Mouse (Mus musculus) lung, adult 2 months (tissue): ENCODE data around the gene Rnf20. TPM values are rescaled to one million over a fixed set of nuclear protein-coding genes. Genes with fewer than 3 reads are reported as not detected.

Source experiments
- DNase-seq: peaks from one replicate; pipeline ENCODE4 v3.0.0; 2022
- H3K4me1 ChIP-seq: fragments of 200-500 bp; 2 replicates; pipeline ENCODE4 v1.6.1; 2011; ENCODE audit warnings: low read length; ENCODE audit not compliant: control insufficient read depth, insufficient read depth
- H3K4me3 ChIP-seq: fragments of 200-500 bp; replicated peaks from 2 replicates; pipeline ENCODE3; 2011; ENCODE audit warnings: low read depth, mild to moderate bottlenecking, control low read depth, low read length; ENCODE audit errors: extremely low read depth
- CTCF ChIP-seq: fragments of 200-500 bp; IDR thresholded peaks from 2 replicates; pipeline ENCODE4 v1.5.1; 2011; ENCODE audit warnings: mild to moderate bottlenecking, low read length, control low read depth; ENCODE audit not compliant: insufficient read depth
- POLR2A ChIP-seq: fragments of 200-500 bp; IDR thresholded peaks from 2 replicates; pipeline ENCODE4 v1.6.1; 2011; ENCODE audit warnings: low read depth, mild to moderate bottlenecking, control low read depth, low read length, borderline replicate concordance; ENCODE audit errors: extremely low read depth
- WGBS: fragments of 180-500 bp; shearing (Covaris S2); methylation state at CpG from one replicate; pipeline ENCODE4 v1.1.7; 2018; 5-methylcytosine and 5-hydroxymethylcytosine counted together
- polyA plus RNA-seq: library from polyadenylated mRNA; depleted of rRNA; stranded (reverse); fragments of >200 nt; gene quantifications from 2 replicates; pipeline ENCODE4 v1.2.3, GENCODE M21; 2012

Gene Rnf20
- polyA plus RNA-seq, 1 experiment = 25.5 TPM

DNA sequence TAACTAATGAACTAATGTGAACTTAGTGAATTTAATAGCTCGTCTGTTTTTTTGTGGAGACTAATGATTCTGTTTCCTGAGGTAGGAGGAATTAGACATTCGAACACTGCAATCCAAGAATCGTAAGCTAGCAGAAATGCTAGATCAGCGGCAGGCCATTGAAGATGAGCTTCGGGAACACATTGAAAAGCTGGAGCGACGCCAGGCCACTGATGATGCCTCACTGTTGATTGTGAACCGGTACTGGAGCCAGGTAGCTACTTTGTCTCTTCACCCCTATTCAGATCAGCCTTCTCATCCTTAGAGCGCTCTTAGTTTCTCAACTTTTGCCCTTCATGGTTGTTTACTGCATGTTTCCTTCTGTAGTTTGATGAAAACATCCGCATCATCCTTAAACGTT lies 6.0 kb downstream of the Rnf20 start:
- DNase-seq = no peak
- Histone ChIP-seq H3K4me3 (no peak overlapping the region), H3K4me1 (no peaks in the 10 kb centered on the region)
- WGBS = 88% methylated on average over 11 of the region's 11 CpGs
- no peak for TF ChIP-seq CTCF
- no peak for TF ChIP-seq POLR2A

DNA sequence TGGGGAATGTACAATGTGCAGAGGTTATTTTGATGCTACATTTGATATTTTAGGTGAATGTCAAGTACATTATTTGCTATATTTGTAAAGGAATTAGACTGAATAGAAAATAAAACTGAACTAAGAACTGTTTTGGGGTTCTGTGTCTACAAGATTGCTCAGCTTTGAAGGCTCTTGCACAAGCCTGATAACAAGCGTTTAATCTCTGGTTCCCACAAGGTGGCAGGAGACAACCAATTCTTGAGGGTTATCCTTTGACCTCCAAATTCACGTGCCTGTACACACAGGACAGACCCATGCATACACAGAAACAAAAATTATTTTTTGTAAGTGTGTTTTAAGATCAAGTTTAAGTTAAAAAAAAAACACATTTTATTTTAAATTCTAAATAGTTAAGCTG lies 8.1 kb downstream of the Rnf20 start:
- TF ChIP-seq CTCF = no peak
- TF ChIP-seq POLR2A = no peak
- H3K4me3 ChIP-seq = no peak overlapping the region

DNA sequence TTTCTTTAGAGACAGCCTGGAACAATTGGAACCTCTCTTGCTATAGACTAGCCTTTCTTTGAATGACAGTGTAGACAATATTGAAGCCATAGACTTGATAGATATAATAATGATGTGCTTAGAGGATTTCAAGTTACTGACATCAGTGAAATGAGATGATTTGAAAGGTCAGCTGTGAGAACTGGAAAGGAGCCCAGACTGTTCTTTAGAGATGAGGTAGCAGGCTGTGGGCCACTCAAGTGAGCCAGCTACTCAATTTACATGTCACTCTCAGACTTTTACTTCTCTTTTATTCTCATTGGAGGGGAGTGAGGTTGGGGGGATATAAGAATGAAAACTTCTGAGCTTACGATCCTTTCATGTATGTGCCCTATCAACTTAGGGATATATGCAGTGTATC lies 27.6 kb downstream of the Rnf20 start:
- 84% methylated on average over 1 of the region's 1 CpGs for WGBS
- TF ChIP-seq CTCF (no peak), POLR2A (no peak)
- no peak overlapping the region for H3K4me3 ChIP-seq
- DNase-seq = no peak
- peaks cover 6% of the 10 kb centered on the region; the same call in 1 of the 2 replicates for H3K4me1 ChIP-seq

More for the DNA sequence above, 8.1 kb downstream of the Rnf20 start:
- DNase-seq = no peak
- 46% methylated on average over 2 of the region's 2 CpGs for WGBS
- H3K4me1 ChIP-seq = no peaks in the 10 kb centered on the region

DNA sequence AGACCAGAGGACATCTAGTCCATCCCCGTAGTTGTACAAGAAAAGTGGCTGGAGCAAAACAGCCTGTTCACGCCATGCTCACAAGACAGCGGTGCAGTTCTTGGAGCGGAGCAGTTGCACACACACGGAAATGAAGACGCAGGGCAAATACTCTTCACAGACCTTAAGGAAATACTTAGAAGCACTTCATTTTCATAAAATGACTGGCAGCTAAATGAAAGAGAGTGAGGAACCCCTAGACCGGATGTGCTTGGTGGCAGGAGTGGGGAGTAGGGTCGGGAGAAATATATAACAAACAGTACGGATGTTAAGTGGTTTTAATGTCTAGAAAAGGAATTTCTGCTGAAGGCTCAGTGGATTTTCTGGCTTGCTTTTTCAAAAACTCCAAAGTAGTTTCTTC lies 29.9 kb downstream of the Rnf20 start:
- Histone ChIP-seq H3K4me3 (no peak overlapping the region), H3K4me1 (peaks cover 6% of the 10 kb centered on the region; the same call in 1 of the 2 replicates)
- WGBS = 69% methylated on average over 9 of the region's 9 CpGs
- no peak for TF ChIP-seq POLR2A
- TF ChIP-seq CTCF = no peak
- no peak for DNase-seq

DNA sequence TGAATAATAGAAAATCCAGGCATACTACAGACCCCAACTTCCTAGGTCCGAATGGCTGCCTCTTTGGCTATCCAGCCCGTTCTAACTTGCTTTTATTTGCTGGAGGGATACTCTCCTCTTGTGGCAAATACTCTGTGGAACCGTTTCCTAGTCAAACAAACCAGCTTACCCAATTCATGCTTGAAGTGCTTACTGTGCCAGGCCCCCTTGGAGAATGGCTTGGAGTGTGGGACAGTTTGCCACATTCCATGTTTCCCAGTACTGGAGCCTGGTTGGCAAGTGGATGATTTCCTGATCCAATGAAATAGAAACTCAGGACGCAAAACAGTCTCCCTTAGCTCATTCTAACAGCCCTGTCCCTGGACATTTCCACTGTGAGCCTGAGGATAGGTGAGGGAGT lies 30.4 kb downstream of the Rnf20 start:
- no peak for TF ChIP-seq POLR2A
- TF ChIP-seq CTCF = no peak
- DNase-seq = peak; percentile 43
- peaks cover 6% of the 10 kb centered on the region; the same call in 1 of the 2 replicates for H3K4me1 ChIP-seq

DNA sequence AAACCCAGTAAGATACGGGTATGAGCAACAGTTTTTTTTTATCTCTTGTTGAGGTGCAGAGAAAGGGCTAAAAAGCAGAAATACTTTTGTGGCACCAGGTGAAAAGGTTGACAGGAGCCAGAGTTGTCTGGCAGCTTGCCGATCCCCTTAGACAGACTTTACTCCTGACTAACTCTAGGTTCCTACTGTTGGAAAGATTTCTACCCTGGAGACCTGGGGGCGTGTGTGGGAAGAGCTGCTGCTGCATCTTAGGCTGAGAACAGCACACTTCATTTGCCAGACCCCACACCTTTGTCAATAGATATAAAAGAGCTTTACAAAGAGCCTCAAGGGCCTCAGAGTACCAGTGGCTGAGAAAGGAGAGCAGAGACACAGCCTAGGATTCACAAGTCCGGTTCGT lies 33.0 kb downstream of the Rnf20 start:
- Histone ChIP-seq H3K4me3 (no peak overlapping the region), H3K4me1 (peaks cover 4% of the 10 kb centered on the region)
- 74% methylated on average over 5 of the region's 5 CpGs for WGBS
- TF ChIP-seq CTCF = no peak
- no peak for TF ChIP-seq POLR2A
- DNase-seq = no peak

More for the DNA sequence above, 30.4 kb downstream of the Rnf20 start:
- H3K4me3 ChIP-seq = no peak overlapping the region
- WGBS = 76% methylated on average over 4 of the region's 4 CpGs

DNA sequence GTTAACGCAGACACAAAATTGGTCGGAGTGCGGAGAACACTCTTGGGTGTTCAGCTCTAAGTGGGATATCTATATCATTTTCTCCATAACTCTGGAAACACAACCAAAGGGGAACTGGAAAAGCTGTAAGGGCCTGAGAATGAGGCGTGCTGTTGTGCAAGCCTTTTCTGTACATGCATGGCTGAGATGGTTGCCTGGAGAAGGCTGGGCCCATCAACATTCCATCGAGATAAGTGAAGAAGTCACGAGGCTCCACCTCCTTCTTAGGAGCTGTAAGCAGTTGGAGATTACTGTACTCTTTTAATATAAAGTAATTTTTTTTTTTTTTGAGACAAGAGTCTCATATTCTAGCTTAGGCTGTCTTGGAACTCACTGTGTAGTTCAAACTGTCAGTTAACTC lies 44.3 kb downstream of the Rnf20 start:
- TF ChIP-seq POLR2A (no peak), CTCF (no peak)
- DNase-seq = peak; percentile 52
- H3K4me3 ChIP-seq = no peak overlapping the region
- WGBS = 54% methylated on average over 6 of the region's 6 CpGs
- H3K4me1 ChIP-seq = peaks cover 7% of the 10 kb centered on the region

DNA sequence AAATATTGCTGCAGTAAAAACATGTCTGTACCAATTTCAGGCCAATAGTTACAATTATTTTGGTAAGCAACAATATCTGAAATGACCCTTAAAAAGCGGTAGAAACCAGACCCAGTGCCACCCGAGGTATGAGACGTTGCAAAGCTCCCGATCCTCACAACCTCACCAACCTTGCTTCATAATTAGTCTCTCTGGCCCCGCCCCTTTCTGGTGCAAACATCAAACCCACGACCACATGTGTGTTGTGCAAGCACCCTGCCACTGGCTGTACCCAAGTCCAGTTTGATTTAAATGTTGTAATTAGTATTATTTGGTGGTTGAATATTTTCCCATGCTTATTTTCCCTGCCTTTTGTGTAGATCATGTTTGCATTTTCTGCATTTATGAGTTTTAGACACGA lies 45.0 kb downstream of the Rnf20 start:
- 57% methylated on average over 7 of the region's 7 CpGs for whole genome bisulfite sequencing
- Histone ChIP-seq H3K4me3 (no peak overlapping the region), H3K4me1 (peaks cover 7% of the 10 kb centered on the region)
- TF ChIP-seq POLR2A = no peak
- no peak for TF ChIP-seq CTCF
- no peak for DNase-seq

DNA sequence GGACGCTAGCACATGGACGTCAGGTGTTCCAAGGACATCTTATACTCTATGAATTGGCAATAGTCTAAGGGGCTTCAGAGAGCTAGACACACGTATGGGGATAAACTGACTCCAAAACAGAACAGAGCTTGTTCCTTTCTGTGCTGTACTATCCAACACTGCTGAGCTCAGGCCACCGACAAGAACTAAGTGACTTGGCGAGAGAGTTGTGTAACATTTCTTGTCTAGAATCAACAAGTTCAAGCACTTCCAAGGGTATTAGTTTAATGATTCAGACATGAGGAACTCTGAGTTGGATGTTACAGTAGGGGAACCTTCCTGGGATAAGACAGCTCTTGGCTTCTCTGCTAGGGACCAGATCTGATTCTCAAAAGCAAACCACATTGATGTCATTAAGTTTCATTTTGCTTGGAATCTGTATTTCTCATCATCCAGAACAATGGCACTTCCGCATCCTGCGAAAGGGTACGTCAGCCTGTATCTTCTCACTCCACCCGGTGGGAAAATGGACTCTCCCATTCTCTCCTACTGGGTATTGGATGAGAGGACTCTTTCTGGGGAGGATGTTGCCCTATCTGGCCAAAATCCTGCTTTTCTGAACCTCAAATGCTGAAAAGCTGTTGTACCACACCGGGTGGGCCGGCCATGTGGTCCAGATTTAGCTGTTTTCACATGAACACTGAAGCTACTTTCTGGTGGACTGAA lies 48.5 kb downstream of the Rnf20 start:
- H3K4me3 ChIP-seq = no peak overlapping the region
- TF ChIP-seq CTCF (no peak), POLR2A (no peak)
- DNase-seq = peak; percentile 28
- 78% methylated on average over 11 of the region's 11 CpGs for WGBS
- peaks cover 5% of the 10 kb centered on the region; the same call in 1 of the 2 replicates for H3K4me1 ChIP-seq

DNA sequence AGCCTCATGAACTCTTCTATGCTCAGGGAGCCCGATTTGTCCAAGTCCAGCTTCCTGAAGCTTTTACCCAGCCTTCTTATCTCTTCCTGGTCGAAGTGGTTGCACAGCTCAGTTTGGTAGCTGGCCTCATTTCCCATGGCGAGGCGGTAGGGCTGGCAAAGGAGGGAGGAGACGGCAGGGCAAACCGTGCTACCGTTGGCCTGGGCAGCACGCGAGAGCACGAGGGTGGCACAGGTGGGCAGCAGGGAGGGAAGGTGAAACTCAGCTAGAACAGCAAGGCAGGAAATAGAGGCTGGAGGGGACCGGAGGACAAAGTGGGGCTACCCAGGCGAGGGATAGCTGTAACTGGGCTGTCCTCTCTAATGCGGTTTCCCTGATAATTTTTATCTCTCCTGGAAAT lies 50.0 kb downstream of the Rnf20 start, which contains the start of gene Ppp3r2:
TSS of gene Ppp3r2 (minus strand) at position 213 of the 400 bp plus-strand sequence.
- no peak for DNase-seq
- no peak within 1 kb of the TSS for H3K4me3 ChIP-seq
- TF ChIP-seq CTCF (no peak), POLR2A (no peak)
- 80% methylated on average over 13 of the region's 13 CpGs for WGBS
- peaks cover under 1% of the 10 kb centered on the region; the same call in 1 of the 2 replicates for H3K4me1 ChIP-seq

DNA sequence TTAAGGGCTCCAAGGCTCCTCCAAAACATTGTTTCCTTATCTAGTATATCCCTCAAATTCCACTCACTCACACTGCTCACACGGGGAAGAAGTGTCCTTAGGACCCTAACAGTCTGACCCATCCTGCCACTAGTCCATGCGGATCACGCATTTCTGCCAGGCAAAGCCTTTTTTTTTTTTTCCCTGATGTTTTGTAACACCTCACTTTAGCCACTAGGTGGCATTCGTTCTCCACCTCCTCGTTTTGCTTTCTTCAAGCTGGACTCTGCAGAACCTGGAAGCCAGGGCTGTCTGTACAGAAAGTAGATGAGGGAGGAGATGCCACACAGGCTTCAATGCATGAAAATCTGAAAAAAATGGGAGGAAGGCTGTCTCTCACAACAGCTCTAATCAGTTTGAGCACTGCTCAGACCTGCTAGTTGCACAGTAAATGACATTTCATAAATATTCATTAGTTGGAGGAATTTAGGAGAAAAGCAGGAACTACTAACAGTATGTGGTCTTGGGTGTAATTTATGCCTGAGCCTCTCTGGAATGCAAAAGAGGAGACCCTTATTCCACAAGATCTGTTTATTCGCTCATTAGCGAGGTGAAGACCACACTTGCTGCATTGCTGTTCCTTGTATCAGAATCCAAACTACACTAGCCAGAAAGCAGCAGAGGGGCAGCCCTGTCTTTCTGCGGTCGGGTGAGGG lies 56.9 kb downstream of the Rnf20 start:
- Histone ChIP-seq H3K4me3 (no peak overlapping the region), H3K4me1 (no peaks in the 10 kb centered on the region)
- 25% methylated on average over 9 of the region's 9 CpGs for WGBS
- DNase-seq = peak; percentile 28
- TF ChIP-seq CTCF (peak; percentile 28), POLR2A (no peak)
